Mouse (Mus musculus) lung, adult 2 months (tissue): ENCODE results near the gene Pigt.

ENCODE experiments used
- CTCF ChIP-seq: fragments of 200-500 bp; IDR thresholded peaks from 2 replicates; pipeline ENCODE4 v1.5.1; 2011; ENCODE audit warnings: mild to moderate bottlenecking, low read length, control low read depth; ENCODE audit not compliant: insufficient read depth
- POLR2A ChIP-seq: fragments of 200-500 bp; IDR thresholded peaks from 2 replicates; pipeline ENCODE4 v1.6.1; 2011; ENCODE audit warnings: low read depth, mild to moderate bottlenecking, control low read depth, low read length, borderline replicate concordance; ENCODE audit errors: extremely low read depth

- no peak for TF ChIP-seq CTCF
- TF ChIP-seq POLR2A: no peak
Observed at GRCm38 (mm10) chr2:164487115-164487527, 10.2 kb upstream of the Pigt start.
